Mouse (Mus musculus): ENCODE data around the gene Smarcd1.

DNA sequence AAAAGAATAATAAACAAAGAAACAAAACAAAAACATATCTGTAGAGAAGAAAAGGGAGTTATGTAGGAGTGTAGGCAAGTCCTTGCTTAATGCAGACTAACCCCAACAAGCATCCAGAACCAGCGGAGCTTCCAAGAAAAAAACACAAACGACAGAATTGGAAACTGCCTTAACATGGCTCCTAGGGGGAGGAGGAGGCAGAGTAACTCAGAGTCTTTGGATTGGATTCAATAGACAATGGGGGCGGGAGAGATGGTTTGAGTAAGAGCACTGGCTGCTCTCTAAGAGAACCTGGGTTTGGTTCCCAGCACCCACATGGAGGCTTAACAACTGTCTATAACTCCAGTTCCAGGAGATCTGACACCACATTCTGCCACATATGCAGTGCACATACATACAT is 29.7 kb downstream of the Smarcd1 start:
- TF ChIP-seq POLR2A (IDR thresholded peaks at IDR 0.05; ENCODE audit: insufficient read depth, low read depth, low read length): no peak
- TF ChIP-seq CTCF (IDR thresholded peaks at IDR 0.05; ENCODE audit: insufficient read depth, low read depth, low read length): no peak

All from olfactory bulb, adult 2 months (tissue).